Mouse (Mus musculus) adrenal gland, adult 18-20 months (tissue): ENCODE measurements around the gene Tldc2. TPM values are rescaled to one million over a fixed set of nuclear protein-coding genes. Genes with fewer than 3 reads are reported as not detected.

ENCODE experiments used
- DNase-seq, 2 experiments: peaks; one replicate each; pipeline ENCODE4 v3.0.0; 2021 to 2022; ENCODE audit warnings: low spot score in 2 of 2
- total RNA-seq, 2 experiments: library from RNA; stranded (reverse); gene quantifications; 1 replicate in 1 of 2; 2 replicates in 1 of 2; pipeline ENCODE4 v1.2.3; 2021

Tldc2 gene
- total RNA-seq, 2 experiments from 2014 or later = not detected

DNA sequence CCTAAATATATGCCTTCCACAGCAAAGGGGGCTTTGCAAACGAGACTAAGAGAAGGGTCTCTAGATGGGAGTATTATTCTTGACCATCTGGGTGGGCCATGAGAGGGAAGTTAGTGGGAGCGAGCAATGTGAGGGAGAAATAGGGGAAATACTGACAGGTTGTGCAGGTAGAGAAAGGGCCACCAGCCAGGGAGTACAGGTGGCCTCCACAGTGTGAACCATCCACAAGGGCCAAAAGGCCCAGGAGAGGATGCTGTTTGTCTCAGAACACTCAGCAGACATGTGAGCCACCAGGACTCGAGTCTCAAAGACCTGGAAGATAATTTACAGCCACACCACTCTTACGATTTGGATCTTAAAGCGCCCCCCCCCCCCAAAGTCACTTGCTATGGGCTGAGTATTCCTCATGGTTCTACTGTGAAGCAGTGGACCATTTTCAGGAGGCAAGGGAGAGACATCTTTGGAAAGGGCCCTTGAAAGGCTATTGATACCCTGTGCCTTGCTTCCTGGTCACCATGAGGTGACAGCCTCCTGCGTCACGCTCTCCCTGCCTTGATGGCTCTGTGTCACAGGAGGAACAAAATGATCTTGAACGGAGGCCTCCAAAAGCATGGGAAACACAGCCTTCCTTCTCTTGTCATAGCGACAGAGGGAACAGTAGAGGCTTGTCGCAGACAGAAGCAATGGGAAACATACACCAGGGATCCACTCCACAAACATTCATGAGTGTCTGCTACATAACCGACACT is 26.1 kb upstream of the Tldc2 start:
- no peak for DNase-seq

DNA sequence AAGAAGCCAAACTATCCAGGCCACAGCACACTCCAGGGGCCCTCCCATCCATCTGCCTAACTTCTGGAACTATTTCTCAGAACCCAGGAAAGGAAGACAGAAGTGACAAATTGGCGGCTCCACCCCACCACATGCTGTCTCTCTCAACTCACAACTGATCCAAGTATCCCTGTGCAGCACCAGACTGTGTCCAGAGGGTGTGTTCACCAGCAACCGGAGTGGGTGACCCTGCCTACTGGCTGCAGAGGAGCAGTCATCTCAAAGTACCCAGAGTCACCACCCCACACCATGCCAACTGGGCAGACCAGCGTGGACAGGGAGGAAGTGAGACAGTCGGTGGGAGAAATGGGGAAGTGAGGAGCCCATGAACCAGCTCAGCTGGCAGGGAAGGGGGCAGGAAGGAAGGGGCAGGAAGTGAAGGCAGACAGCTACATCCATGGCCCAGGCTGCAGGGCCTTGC is 23.6 kb upstream of the Tldc2 start:
- no peak for DNase-seq

DNA sequence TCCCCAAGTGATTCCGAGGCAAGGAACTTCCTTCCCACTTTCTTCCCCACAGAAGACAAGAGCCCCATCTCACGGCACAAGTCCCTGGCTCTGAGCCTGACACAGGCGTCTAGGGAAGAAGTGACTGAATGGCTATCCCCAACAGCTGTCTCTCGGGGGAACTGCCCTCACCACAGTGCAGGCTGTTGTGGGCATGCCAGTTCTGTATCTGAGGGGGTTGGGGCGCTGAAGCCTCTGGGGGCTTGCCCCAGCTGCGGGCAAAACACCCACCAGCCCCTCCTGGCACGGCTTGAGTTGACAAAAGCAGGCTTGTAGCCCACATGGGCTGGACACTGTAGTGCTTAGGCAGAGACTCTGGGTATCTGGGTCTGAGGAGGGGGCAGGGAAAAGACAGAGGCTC is 22.7 kb upstream of the Tldc2 start:
- no peak for DNase-seq

DNA sequence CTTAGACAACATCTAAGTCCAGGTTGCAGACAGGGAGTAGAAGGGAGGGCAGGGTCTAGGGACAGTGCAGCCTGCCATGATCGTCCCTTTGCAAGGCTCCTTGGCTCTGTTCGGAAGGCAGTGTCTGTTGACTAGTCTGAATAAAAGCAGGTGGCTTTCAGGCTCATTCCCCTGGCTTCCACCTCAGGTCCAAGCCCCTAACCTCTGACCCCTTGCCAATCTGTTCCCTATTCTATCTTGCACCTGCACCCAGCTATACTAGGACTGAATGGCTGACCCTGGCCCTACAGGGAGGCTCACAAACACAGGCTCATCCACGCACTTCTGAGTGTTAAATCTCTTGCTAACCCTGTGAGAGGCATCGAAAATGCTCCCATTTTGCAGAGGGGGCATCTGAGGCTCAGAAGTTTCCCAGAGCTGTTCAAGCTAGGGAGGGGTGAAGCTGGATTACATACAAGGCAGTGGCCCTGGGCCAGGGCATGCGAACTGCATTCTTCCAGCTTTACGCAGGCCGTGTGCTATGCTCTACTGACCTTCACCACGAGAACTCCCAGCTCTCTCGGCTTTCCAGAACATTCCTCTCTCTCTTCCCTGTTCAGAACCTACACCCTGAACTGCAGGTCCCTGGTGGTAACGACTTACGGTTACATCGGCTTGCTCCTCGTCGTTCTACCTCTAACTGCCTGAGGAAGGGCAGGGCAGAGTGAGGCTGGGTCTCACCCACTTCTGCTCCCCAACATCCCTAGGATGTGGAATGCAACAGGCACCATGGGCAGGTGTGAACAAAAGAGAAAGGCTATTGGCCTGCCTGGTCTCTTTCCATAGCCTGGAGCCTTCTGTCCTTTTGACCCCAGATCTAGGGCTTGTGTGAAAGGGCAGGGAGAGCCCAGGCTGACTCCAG is 21.6 kb upstream of the Tldc2 start:
- DNase-seq = no peak

DNA sequence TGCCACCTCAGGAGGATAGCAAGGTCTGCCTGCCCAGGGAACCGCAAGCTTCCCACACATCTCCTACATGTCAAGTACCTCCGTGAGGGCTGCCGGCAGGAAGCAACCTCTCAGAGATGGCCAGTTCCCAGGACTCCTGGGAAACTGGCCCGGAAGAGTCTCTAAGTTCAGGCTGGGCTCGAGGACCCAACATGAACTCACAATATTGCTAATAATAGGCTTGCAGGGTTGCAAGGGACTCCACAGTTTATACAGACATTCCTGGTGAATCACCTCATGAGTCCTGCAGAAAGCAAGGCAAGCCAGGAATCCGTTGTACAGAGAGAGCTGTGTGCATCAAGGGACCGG is 21.0 kb upstream of the Tldc2 start:
- no peak for DNase-seq

DNA sequence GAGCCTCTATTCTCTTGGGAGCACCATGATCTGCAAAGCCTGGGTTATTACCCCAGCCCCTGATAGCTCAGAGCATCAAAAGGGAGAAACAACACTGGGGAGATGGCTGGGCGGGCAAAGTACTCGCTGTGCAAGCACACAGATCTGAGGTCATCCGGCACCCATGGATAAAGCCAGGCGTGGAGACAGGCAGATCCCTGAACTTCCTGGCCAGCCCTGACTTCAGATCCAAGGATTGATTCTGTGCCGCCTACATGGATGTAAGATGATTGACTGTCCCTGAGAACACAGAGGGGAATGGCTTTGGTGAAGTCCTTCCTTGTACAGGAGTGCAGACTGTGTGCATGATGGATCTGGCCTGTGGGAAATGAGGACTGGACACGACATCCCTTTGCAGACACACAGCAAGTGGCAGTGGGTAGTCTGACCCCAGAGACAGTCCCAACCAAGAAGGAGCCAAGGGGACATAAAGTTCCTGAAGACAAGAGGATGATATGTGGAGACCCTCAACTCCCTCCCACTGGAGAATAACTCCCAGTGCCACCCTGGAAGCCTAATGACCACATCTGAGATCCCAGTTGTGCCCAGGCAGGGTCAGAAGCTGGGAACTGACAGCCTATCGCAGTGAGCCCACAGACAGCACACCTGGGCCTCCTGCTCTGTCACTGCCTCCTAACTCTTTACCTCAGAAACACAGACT is 20.0 kb upstream of the Tldc2 start:
- no peak for DNase-seq

DNA sequence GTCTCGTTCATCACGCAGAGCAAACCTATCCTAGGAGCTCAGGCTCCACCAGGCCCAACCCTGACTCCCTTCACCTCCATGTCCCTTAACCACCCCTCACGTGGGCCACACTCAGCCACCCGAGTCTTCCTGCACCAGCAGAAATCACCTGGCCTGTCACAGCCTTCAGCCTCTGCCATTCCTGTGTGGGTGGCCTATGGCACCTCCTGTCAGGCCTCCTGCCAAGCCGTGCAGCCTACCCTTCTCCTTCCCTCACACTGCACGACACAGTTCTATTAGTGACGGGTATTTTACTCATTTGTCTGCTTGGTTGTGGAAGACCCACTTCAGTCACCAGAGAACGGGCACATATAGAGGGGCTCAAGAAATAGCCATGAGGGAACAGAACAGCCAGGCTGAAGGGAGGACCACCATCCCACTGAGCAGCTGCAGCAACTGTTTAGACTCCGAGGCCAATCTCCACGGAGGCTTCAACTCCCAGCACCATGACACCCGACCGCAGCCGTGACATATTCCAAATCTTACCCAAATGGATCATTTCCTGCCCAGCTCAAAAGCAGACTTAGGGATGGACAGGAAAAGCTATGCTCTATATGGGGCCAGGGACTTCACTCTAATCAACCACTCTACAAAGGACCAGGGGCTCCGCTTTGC is 18.0 kb upstream of the Tldc2 start:
- no peak for DNase-seq

DNA sequence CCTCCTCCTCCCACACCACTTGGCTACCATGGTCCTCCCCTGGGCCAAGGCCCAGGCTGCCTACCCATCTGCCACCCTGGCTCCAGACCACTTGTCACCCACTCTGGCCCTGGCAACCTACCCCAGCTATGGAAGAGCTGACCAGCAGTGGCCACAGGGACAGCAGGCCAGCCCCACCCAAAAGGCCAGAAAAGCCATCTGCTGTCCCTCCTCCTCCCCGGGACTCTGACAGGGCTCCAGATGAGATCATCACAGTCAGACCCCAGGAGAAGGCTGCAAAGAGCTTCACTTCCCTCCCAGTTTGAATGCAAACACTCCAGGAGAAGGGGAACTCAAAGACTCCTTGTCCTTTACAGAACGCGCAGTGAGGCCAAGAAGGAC is 17.5 kb upstream of the Tldc2 start:
- DNase-seq = no peak

DNA sequence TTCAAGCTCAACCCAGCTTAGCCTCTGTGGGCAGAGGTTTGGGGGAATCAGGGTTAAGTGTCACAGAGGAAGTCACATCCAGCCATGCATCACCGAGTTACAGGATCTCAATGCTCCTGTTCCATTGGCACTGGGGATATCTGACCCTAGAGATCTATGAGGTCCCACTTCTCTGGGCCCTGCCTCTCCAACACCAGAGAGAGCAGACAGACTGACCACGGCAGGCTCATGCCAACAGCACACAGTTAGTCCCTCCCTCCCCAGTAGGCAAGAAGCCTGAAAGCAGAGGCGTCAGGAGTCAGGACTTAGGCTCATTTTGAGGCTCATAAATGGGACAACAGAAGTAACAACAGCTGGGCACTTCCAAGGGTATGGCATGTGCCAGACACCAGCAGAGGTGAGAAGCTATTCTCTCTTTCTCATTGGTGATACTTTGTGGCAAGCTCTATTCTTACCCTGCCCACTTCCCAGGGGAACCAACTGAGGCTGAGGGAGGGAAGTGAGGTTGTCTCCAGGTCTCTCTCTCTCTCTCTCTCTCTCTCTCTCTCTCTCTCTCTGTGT is 17.0 kb upstream of the Tldc2 start:
- no peak for DNase-seq

DNA sequence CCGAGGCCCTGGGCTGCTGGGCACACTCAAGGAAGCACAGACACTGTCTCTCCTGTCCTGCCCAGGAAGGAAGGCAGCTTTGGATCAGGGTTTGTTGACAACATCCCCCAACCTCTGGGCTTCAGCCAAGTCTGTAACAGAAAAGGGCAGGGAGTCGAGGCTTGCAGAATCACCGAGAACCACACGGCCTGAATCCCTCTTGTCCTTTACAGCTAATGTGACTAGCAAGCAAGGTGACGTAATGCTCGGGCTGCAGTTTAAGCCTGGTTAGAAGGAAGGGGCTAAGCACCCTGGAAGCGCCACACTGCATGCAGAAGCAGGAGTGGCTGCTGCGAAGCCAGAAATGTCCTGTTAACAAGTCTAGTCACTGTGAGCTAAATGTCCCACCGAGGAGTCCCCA is 16.5 kb upstream of the Tldc2 start:
- peak; percentile 54 to 58 for DNase-seq

DNA sequence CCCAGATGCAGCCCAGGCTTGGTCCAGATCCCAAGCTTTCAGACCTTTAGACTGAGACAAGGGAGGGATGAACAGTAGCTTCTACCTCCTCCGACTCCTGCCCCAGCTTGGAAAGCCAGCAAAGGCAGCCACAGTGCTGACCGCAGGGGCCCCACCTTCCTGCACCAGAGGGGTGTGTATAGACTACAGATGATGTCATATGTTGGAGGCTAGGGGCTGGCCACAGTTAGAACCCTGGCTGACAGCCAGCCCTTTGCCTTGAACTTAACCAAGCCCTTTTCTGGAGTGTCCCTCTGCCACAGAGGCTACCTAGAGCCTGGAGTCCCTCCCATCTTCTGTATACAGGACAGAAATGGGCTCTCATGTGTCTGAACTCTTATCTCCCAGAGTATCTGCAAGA is 15.3 kb upstream of the Tldc2 start:
- DNase-seq = peak; percentile 71 to 75

DNA sequence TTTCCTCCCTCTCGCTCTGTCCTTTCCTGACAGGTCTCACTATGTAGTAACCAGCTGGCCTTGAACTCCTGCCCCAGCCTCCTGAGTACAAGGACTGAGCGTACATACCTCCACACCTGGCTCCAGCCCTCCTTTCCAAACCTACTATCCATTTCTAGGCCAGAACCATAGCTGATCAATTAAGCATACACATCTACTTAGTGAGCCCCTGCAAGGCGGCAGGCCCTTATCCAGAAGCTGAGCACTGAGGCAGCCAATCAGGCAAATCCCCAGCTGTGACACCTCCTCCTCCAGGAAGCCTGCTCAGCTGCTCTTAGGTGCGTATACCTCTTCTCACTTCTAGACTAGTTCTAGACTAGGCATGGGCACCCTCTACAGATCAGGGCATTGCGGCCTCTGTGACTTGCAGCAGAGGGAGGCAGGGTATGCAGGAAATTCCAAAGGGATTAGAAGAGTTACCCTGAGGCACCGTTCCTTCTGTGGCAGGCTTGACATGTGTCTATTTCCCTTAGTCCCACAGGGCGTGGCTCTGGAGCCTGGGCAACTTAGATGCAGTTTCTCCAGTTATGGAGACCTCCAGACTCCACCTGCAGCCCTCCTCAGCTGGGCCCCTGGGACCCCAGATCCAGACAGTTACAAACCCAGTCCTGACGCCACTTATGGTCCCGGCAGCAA is 14.4 kb upstream of the Tldc2 start:
- no peak for DNase-seq

DNA sequence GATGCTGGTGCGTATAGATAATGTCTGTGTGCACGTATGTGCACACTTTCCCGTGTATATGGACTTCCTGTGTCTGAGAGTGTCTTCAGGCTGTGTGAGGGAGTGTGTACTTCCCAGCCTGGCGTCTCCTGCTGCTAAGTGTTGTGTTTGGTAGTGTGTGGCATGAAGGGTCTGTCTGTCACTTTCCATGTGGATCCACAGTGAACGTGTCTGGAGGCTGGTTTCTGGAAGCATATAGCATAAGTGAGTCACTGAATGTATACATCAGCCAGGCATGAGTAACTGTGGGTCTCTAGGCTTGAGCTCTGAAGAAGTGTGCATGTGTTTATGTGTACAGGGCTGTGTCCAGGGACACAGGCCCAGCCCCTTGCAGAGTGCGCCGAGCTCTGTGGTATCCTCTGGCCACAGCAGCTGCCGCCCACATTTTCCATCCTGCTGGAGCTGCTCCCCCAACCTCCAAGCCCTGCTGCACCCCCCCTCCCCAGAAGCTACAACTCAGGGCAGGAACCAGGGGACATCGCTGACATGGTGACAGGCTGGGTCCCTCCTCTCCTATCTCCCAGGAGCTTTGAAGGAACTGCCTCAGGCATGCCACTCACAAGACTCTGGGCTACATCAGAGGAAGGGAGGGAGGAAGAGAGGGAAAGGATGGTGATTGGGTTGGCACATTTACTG is 13.3 kb upstream of the Tldc2 start:
- no peak for DNase-seq

DNA sequence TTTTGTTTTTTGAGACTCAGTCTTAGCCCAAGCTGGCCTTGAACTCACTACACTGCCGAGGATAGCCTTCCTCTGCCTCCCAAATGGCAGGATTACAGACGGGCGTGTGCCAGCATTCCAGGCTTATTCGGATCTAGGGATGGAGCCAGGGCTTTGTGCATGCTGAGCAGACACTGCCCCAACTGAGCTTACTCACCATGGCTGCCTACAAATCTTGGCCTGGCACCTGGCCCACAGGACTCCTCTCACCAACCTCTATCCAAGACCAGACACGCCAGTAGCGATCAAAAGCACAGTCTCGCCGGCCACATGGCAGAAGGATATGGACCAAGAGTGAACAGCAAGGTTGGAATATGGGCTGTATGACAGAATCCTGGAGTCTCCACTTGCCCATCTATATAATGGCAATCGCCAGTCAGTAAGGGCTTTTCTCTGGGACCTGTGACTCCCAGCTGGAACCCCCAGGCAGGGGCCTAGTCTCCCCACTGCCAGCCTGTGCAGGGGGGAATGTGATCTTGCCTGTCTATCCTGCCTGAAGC is 12.6 kb upstream of the Tldc2 start:
- DNase-seq = peak in 1 of 2 experiments; percentile 57

DNA sequence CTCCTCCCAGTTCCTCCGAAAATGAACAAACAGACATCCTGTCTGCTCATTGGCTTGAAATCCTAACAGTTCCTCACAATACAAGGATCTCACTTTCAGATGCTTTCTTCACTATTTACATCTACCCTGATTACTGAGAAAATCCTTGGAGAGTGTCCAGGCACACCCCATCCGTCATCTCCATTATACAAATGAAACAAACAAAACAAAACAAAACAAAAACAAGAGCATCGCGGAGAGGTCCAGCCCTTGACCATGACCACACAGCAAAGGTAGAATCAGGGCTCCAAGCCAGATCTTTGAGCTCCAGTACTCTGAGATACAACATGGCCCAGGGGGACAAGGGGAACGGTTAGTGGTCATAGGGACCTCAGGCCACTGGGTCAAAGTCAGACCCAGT is 12.1 kb upstream of the Tldc2 start:
- no peak for DNase-seq

DNA sequence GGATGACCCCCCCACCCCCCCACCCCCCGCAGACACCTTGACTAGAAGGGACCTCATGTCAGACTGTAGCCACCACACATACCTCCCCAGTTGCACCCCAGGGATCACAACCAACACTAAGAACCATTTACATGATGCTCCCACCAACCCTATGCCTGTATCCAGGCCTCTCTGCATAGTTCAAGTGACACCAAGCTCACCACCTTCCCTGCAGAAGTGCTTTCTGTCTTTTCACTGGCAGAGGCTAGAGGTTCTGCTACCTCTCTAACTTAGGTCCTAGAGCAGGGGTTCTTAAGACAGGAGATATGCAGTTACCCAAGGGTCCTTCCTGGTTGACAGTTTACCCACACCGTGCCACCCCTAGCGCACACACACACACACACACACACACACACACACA is 11.6 kb upstream of the Tldc2 start:
- DNase-seq = no peak

DNA sequence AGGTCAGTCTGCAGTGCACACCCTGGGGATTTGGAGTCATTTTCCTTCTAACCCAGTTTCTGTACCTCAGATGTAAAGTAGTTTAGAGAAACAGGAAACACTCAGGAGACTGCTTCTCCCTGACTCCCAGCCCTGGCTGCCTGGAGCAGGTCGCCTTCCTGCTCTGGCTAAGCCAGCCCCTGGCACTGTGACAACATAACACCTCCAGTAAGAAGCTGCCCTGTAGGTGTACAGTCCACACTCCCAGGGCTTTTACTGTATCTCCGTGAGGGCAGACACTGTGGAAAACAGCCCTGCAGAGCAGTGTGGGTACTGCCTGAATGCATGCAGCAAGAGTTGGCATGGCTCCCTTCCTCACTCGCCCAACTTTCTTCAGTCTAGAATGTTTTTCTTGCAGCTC is 11.2 kb upstream of the Tldc2 start:
- DNase-seq = no peak

DNA sequence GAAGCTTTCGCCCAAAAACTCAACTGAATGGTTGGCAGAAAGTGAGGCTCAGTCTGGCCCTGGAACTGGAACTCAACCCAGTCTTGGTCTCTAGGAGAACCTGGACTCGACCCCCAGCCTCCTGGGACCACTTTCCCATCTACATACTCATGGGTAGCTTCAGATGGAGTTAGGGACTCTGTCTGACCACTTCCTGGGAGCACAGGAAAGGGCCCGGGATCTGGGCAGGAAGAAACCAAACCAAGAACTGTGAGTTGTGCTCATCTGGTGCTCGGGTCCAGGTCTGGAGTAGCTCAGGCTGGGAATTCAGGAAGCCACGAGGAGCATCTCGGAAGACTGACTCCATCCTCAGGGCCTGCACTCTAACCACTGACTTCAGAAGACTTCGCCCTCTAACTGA is 10.3 kb upstream of the Tldc2 start:
- DNase-seq = no peak

DNA sequence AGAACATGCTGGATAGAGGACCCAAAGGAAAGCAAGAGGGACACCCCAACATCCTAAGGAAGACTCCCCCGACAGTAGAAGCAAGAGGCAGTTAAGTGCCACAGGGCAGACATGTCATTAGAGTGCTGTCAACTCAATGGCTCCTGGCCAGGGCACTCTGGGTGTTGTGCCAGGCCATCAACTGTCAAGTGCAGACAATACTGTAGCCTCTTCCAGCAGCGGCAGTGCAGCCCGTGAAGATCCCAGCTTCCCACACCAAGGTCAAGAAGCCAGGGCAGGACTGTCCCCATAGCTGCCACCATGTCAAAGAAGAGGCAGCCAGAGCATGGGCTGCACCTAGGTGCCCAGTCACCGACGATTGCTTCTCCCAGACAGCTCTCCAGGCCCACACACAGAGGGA is 9.7 kb upstream of the Tldc2 start:
- DNase-seq = peak; percentile 53 to 56

DNA sequence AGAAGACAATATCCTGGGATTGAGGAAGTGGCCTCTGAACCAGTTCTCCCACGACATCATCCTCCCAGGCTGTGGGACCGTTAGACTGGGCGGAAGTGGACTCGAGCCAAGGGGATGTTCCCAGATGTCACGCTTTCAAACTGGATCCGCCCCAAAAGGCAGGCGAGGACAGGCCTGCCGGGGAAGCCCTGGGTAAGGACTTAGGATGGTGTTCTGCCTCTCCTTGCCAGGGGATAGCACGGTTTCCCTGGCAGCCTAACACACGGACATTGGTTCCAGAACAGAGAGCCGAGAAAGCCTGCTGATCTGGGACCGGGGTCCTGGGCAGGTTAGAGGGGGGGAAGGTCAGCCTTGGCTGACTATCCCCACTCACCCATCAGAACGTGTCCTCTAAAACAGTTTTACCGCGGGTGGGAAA is 9.2 kb upstream of the Tldc2 start:
- peak; percentile 77 to 85 for DNase-seq
